Mouse (Mus musculus): ENCODE measurements around the gene Cebpz.

- TF ChIP-seq POLR2A (IDR thresholded peaks at IDR 0.05; ENCODE audit: low read depth, low read length): no peak
- no peak for TF ChIP-seq CTCF (conservative IDR thresholded peaks at IDR 0.05; ENCODE audit: insufficient read depth, insufficient read length, low read depth, low read length)
Measured at GRCm38 (mm10) chr17:78912861-78913281, 24.0 kb downstream of the Cebpz start.

Data from kidney, adult 2 months (tissue).